Mouse (Mus musculus): ENCODE results near the gene Pdss1. TPM values are rescaled to one million over a fixed set of nuclear protein-coding genes. Genes with fewer than 3 reads are reported as not detected.
"Not testable (repeated sequence)": the region's sequence is repeated elsewhere in the genome, so short reads cannot be mapped to it uniquely, and the experiment has no call there.

The Pdss1 gene
- 21.4 and 25.1 TPM in 2 replicates for polyA plus RNA-seq (2014; fragmentation: Nextera tagmentation; extraction: Ambion mirVana)

DNA sequence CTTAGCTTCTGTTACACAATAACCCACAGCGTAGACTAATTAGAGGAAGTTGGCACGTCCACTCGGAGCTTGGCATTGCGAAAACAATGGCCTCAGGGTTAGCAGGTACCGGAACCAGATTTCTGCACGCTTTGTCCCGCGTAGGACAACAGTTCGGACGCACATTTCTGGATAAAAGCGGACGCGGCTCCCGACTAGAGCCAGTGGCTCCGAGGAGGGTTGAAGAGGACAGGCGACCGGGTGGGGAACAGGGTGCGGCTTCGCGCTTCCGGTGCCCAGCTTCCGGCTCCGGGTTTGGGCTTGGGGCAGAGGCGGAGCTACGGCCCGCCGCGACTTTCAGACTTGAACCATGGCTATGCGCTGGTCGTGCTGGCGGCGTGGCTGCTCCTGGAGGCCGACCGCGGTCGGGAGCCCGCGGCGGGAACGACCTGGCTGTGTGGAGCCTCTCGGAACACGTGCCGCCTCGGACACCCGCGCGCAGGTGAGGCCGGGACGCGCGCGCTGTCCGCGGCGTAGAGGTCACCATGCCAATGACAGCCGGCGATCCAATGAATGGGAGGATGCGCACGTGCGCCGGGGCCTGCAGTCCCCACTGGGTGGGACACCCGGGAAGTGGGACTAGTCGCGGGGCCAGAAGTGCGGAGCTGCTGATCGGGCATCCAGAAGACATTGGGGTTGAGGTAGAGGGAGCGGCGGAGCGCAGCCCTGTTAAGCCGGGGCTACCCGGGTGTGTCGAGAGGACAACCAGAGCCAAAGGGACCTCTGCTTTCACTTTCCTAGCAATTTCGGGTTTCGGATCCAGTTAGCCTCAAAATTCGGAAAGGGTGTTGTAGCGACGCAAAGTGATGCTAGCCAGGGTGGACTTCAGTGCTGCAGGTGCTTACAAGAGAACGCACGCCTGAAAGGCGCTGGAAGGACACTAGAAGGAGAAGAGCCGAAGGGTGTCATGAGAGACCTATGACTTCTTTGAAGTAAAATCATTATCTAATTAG is at the start of gene Pdss1:
Gene Pdss1, plus strand, starts transcription at position 241 of the 992 bp plus-strand sequence.
- Histone ChIP-seq H3K27me3 (replicated peaks; ENCODE audit: control insufficient read depth, insufficient read depth, low read length) (no peaks in the 10 kb centered on the region), H3K4me2 (ENCODE audit: low read length) (peak within 1 kb of the TSS; percentile 86), H3K4me3 (ENCODE audit: low read depth, low read length) (peak within 1 kb of the TSS; percentile 88), H3K27ac (ENCODE audit: low read depth, low read length) (peak within 1 kb of the TSS; percentile 84), H3K9ac (ENCODE audit: low read length) (peak within 1 kb of the TSS; percentile 81), H3K9me3 (replicated peaks; ENCODE audit: control insufficient read depth, low read length) (no peaks in the 10 kb centered on the region), H3K4me1 (ENCODE audit: control insufficient read depth, insufficient read depth, low read length) (no peaks in the 10 kb centered on the region), H3K36me3 (ENCODE audit: control insufficient read depth, insufficient read depth, low read length) (no peaks in the 10 kb centered on the region)
- under 1% methylated on average over 81 of the region's 81 CpGs for WGBS
- ATAC-seq = peak; percentile 99
- DNase-seq (ENCODE audit: low spot score) = peak; percentile 91

DNA sequence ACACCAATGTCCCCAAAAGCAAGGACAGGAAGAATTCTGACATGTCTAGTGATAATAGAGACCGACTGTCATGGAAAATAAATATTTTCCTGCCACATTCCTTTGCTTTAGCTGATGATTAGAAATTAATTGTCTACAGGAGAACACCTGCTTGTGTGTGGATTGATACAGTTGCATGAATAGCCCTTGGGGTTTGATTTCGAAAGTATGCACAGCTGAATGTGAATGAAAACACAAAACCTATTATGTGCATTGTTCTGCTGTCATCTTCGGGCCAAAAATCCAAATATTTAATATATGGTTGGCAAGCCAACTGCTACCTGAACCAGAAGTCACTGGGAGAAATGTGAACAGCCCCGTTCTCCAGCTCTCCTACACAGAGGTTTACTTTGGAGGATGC is 43.4 kb upstream of the Pdss1 start:
- DNase-seq (ENCODE audit: low spot score) = no peak
- Histone ChIP-seq H3K9me3 (replicated peaks; ENCODE audit: control insufficient read depth, low read length) (no peaks in the 10 kb centered on the region), H3K4me2 (ENCODE audit: low read length) (no peak overlapping the region), H3K36me3 (ENCODE audit: control insufficient read depth, insufficient read depth, low read length) (no peaks in the 10 kb centered on the region), H3K4me3 (ENCODE audit: low read depth, low read length) (no peak overlapping the region), H3K4me1 (ENCODE audit: control insufficient read depth, insufficient read depth, low read length) (no peaks in the 10 kb centered on the region), H3K27ac (ENCODE audit: low read depth, low read length) (no peak overlapping the region), H3K27me3 (replicated peaks; ENCODE audit: control insufficient read depth, insufficient read depth, low read length) (no peaks in the 10 kb centered on the region), H3K9ac (ENCODE audit: low read length) (no peak overlapping the region)
- no peak for ATAC-seq
- 88% methylated on average over 4 of the region's 4 CpGs for WGBS

DNA sequence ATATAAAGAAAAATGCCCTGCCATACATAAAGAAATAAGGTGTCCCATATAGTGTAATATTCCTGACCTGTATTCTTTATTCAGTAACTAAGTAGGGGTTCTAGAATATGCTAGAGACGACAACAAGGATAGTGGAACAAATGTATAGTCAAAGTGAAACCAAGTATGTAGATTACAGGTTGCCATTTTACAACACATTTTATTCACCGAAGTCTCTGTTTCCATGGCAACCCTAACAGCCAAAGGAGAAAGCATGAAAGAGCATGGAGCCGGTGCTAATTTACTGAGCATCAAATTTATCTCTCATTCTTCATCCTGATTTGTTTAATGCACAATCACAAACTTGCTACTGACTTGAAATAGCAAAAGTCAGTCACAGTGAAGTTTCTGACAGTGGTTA is 37.8 kb upstream of the Pdss1 start:
- Histone ChIP-seq H3K4me3 (ENCODE audit: low read depth, low read length) (no peak overlapping the region), H3K9me3 (replicated peaks; ENCODE audit: control insufficient read depth, low read length) (no peaks in the 10 kb centered on the region), H3K27ac (ENCODE audit: low read depth, low read length) (no peak overlapping the region), H3K9ac (ENCODE audit: low read length) (no peak overlapping the region), H3K4me2 (ENCODE audit: low read length) (no peak overlapping the region), H3K27me3 (replicated peaks; ENCODE audit: control insufficient read depth, insufficient read depth, low read length) (no peaks in the 10 kb centered on the region), H3K36me3 (ENCODE audit: control insufficient read depth, insufficient read depth, low read length) (no peaks in the 10 kb centered on the region), H3K4me1 (ENCODE audit: control insufficient read depth, insufficient read depth, low read length) (no peaks in the 10 kb centered on the region)
- no peak for ATAC-seq
- WGBS = 30% methylated on average over 3 of the region's 3 CpGs
- peak; percentile 73 for DNase-seq (ENCODE audit: low spot score)

DNA sequence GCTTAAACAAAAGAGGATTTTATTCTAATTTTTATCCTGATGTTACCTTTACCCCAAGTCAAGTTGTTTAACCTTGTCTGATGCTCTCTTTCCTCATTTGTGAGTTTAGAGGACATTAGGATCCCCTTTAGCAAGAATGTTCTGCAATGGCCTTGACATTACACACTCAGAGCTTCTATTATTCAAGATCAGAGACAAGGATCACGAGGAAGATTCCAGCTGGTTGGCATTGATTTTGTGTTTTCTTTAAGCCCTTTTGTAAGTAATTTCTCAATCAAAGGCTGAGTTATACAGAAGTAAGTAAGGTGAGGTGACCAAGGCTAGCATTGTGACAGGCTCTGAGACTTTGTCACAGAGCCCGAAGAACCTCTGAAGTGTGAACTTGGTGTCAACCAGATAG is 33.1 kb upstream of the Pdss1 start:
- DNase-seq (ENCODE audit: low spot score) (no peak), ATAC-seq (no peak)
- Histone ChIP-seq H3K9me3 (replicated peaks; ENCODE audit: control insufficient read depth, low read length) (no peaks in the 10 kb centered on the region), H3K4me1 (ENCODE audit: control insufficient read depth, insufficient read depth, low read length) (no peaks in the 10 kb centered on the region), H3K4me2 (ENCODE audit: low read length) (no peak overlapping the region), H3K36me3 (ENCODE audit: control insufficient read depth, insufficient read depth, low read length) (no peaks in the 10 kb centered on the region), H3K27me3 (replicated peaks; ENCODE audit: control insufficient read depth, insufficient read depth, low read length) (no peaks in the 10 kb centered on the region), H3K9ac (ENCODE audit: low read length) (no peak overlapping the region), H3K4me3 (ENCODE audit: low read depth, low read length) (no peak overlapping the region), H3K27ac (ENCODE audit: low read depth, low read length) (no peak overlapping the region)
- 81% methylated on average over 2 of the region's 2 CpGs for WGBS

DNA sequence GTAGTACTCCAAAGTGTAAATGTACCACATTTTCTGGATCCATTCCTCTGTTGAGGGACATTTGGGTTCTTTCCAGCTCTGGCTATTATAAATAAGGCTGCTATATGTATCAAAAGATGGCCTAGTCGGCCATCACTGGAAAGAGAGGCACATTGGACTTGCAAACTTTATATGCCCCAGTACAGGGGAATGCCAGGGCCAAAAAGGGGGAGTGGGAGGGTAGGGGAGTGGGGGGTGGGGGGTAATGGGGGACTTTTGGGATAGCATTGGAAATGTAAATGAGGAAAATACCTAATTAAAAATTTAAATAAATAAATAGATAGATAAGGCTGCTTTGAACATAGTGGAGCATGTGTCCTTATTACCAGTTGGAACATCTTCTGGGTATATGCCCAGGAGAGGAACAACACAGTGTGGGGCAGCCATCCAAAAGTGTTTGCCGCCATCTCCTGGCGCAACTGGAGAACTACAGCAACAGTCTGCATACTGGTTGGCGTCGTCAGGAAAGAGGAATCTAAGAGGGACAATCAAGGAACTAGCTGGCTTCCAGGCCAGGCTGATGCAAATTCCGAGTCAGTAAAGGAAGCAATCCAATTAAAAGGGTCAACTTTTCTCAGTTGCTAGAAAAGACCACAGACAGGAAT is 30.8 kb upstream of the Pdss1 start:
- WGBS = 3% methylated on average over 6 of the region's 6 CpGs
- ATAC-seq (peak; percentile 98), DNase-seq (ENCODE audit: low spot score) (peak; percentile 84)
- not testable (repeated sequence) for H3K27ac ChIP-seq (ENCODE audit: low read depth, low read length); H3K27me3 ChIP-seq (replicated peaks; ENCODE audit: control insufficient read depth, insufficient read depth, low read length); H3K4me3 ChIP-seq (ENCODE audit: low read depth, low read length); H3K4me1 ChIP-seq (ENCODE audit: control insufficient read depth, insufficient read depth, low read length); H3K36me3 ChIP-seq (ENCODE audit: control insufficient read depth, insufficient read depth, low read length); H3K9me3 ChIP-seq (replicated peaks; ENCODE audit: control insufficient read depth, low read length); H3K9ac ChIP-seq (ENCODE audit: low read length); H3K4me2 ChIP-seq (ENCODE audit: low read length)

DNA sequence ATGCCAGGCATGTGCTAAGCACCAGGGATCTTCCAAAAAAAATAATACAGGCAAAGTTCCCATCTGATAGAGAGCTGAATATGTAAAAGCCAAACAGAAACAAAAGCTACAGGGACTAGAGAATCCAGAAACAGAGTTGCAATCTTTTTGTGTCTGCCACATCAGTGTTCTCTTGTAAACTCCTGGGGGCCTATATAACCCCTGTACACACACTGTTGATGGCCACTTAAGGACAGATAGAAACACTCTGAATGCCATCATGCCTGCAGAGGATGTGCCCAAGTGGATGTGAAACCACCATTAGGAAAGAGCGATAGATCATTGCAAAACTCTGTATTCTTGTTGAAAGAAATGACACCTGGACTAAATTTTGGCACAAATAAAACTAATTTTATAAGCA is 29.5 kb upstream of the Pdss1 start:
- H3K9me3 ChIP-seq (replicated peaks; ENCODE audit: control insufficient read depth, low read length) = no peaks in the 10 kb centered on the region
- H3K4me2 ChIP-seq (ENCODE audit: low read length) = no peak overlapping the region
- no peak overlapping the region for H3K27ac ChIP-seq (ENCODE audit: low read depth, low read length)
- no peaks in the 10 kb centered on the region for H3K27me3 ChIP-seq (replicated peaks; ENCODE audit: control insufficient read depth, insufficient read depth, low read length)
- ATAC-seq (no peak), DNase-seq (ENCODE audit: low spot score) (no peak)
- WGBS = 95% methylated on average over 1 of the region's 1 CpGs
- H3K9ac ChIP-seq (ENCODE audit: low read length) = no peak overlapping the region
- no peak overlapping the region for H3K4me3 ChIP-seq (ENCODE audit: low read depth, low read length)
- H3K4me1 ChIP-seq (ENCODE audit: control insufficient read depth, insufficient read depth, low read length) = no peaks in the 10 kb centered on the region
- no peaks in the 10 kb centered on the region for H3K36me3 ChIP-seq (ENCODE audit: control insufficient read depth, insufficient read depth, low read length)

DNA sequence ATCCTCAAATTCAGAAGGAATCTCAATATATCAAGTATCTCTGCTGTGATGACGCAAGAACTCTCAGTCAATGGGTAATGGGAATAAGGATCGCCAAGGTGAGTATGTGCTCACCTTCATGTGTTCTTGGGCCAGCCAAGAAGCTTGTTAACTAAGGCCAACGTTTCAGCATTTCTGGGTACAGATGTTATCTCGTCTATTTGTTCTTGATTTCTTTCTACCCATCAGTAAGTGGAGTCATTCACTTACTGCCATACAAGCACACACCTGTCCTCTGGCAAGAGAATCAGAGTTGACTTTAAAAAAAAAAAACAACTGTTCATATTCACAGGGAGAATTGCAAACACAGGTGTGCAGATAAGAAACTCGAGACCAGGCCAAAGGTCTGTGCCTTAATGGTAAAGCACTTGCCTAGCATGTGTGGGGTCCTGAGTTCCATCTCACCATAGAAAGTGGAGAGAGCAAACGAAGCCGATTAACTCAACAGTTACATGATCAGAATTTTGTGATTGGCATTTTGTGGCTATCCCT is 28.4 kb upstream of the Pdss1 start:
- Histone ChIP-seq H3K4me2 (ENCODE audit: low read length) (no peak overlapping the region), H3K27me3 (replicated peaks; ENCODE audit: control insufficient read depth, insufficient read depth, low read length) (no peaks in the 10 kb centered on the region), H3K4me1 (ENCODE audit: control insufficient read depth, insufficient read depth, low read length) (no peaks in the 10 kb centered on the region), H3K4me3 (ENCODE audit: low read depth, low read length) (no peak overlapping the region), H3K27ac (ENCODE audit: low read depth, low read length) (no peak overlapping the region), H3K36me3 (ENCODE audit: control insufficient read depth, insufficient read depth, low read length) (no peaks in the 10 kb centered on the region), H3K9ac (ENCODE audit: low read length) (no peak overlapping the region), H3K9me3 (replicated peaks; ENCODE audit: control insufficient read depth, low read length) (no peaks in the 10 kb centered on the region)
- ATAC-seq (no peak), DNase-seq (ENCODE audit: low spot score) (no peak)
- 83% methylated on average over 7 of the region's 7 CpGs for WGBS

DNA sequence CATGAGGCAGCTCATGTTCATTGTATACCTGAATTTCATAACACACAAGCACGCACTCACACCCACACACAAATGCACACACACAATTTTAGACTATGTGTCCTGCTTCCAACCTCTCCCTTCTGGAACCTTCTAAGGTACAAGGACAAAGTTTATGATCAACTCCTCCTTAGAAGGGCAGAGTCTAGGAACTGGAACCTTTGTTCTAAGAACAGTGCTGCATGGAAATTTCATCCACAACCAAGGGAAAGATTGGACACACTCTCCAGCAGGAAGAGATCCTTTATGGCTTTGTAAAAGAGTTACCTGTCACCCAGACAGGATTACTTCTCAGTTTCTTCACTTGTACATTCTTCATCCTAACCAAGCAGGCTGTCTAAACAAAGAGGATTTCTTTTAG is 22.2 kb upstream of the Pdss1 start:
- Histone ChIP-seq H3K9me3 (replicated peaks; ENCODE audit: control insufficient read depth, low read length) (no peaks in the 10 kb centered on the region), H3K4me3 (ENCODE audit: low read depth, low read length) (no peak overlapping the region), H3K27me3 (replicated peaks; ENCODE audit: control insufficient read depth, insufficient read depth, low read length) (no peaks in the 10 kb centered on the region), H3K4me1 (ENCODE audit: control insufficient read depth, insufficient read depth, low read length) (no peaks in the 10 kb centered on the region), H3K9ac (ENCODE audit: low read length) (no peak overlapping the region), H3K4me2 (ENCODE audit: low read length) (no peak overlapping the region), H3K27ac (ENCODE audit: low read depth, low read length) (no peak overlapping the region), H3K36me3 (ENCODE audit: control insufficient read depth, insufficient read depth, low read length) (no peaks in the 10 kb centered on the region)
- 98% methylated on average over 1 of the region's 1 CpGs for WGBS
- ATAC-seq = no peak
- no peak for DNase-seq (ENCODE audit: low spot score)

DNA sequence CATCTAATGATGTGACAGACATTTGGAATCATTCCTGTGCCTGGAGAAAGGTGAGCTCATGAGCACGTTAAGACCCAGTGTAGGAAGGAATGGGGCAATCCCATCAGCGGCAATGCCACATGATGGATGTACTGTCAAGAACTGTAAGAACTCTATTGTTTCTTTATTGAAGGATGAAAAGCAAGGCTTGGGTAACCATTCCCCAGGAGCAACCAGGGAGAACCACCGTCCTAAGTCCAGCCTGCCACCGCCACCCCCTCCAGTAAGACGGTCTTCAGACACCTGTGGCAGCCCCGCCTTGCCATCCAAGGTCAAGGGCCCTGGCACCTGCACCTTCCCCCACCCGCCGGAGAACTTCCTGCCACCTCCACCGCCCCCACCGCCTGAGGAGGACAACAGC is 20.7 kb upstream of the Pdss1 start:
- no peak overlapping the region for H3K4me3 ChIP-seq (ENCODE audit: low read depth, low read length)
- no peaks in the 10 kb centered on the region for H3K4me1 ChIP-seq (ENCODE audit: control insufficient read depth, insufficient read depth, low read length)
- no peaks in the 10 kb centered on the region for H3K36me3 ChIP-seq (ENCODE audit: control insufficient read depth, insufficient read depth, low read length)
- DNase-seq (ENCODE audit: low spot score) (no peak), ATAC-seq (no peak)
- H3K27ac ChIP-seq (ENCODE audit: low read depth, low read length) = no peak overlapping the region
- H3K9ac ChIP-seq (ENCODE audit: low read length) = no peak overlapping the region
- H3K27me3 ChIP-seq (replicated peaks; ENCODE audit: control insufficient read depth, insufficient read depth, low read length) = no peaks in the 10 kb centered on the region
- WGBS = 70% methylated on average over 10 of the region's 10 CpGs
- H3K9me3 ChIP-seq (replicated peaks; ENCODE audit: control insufficient read depth, low read length) = no peaks in the 10 kb centered on the region
- no peak overlapping the region for H3K4me2 ChIP-seq (ENCODE audit: low read length)

Data from forebrain, embryonic 14.5 days (tissue).